Mouse (Mus musculus) thymus, adult 2 months (tissue): Measurements from ENCODE around the gene Lpin1.

Experiments
- CTCF ChIP-seq: fragments of 200-500 bp; IDR thresholded peaks from 2 replicates; pipeline ENCODE4 v1.5.1; 2012; ENCODE audit warnings: mild to moderate bottlenecking, control low read depth, low read length, moderate library complexity, borderline replicate concordance; ENCODE audit not compliant: control insufficient read depth, poor library complexity, insufficient read depth; ENCODE audit errors: extremely low read depth
- POLR2A ChIP-seq: fragments of 200-500 bp; IDR thresholded peaks from 2 replicates; pipeline ENCODE4 v1.6.1; 2012; ENCODE audit warnings: mild to moderate bottlenecking, low read length, control low read depth, moderate library complexity; ENCODE audit not compliant: control insufficient read depth, poor library complexity, insufficient read depth; ENCODE audit errors: extremely low read depth

DNA sequence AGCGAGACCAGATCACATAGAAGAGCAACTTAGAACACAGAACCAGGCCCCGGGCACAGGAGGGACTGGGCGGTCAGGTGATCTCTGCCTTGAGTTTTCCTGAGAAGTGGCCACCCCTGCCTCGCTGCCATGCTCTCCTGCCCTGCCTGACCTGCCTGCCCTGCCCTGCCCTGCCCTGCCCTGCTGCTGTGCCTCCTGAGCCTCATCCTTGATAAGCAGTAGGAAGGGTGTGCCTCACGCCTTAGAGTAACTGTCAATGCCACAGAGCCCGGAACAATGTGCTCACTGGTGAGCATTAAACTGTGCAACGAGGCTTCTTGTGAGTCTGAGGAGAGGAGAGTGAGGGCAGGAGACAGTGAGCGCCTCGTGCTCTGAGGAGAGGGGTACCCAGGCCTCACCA is 30.5 kb downstream of the Lpin1 start:
- no peak for TF ChIP-seq CTCF
- no peak for TF ChIP-seq POLR2A
